Mouse (Mus musculus) kidney, postnatal 14 days (tissue): ENCODE measurements around the gene Plb1.

Source experiments
- DNase-seq: peaks from one replicate; pipeline ENCODE4 v3.0.0; 2022; ENCODE audit warnings: mixed read lengths

Gene Plb1

DNA sequence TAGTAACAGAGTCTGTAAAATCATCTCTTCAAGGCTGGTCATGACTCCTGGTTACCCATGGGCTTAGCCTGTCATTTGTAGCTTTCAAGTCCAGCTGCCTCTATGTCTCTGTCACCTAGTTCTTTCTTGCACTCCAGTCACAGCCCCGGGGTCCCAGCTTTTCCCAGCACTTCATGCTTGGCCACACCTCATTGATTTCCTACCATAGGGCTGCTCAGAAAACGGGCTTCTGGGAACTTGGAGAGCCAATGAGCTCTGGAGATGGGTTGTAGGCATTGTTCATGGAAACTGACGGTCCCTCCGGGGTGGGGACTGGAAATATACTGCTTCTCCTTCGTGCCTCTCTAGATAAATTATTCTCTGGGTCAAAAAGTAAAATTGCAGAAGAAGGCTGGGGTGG, 28.2 kb downstream of the Plb1 start:
- DNase-seq = no peak

DNA sequence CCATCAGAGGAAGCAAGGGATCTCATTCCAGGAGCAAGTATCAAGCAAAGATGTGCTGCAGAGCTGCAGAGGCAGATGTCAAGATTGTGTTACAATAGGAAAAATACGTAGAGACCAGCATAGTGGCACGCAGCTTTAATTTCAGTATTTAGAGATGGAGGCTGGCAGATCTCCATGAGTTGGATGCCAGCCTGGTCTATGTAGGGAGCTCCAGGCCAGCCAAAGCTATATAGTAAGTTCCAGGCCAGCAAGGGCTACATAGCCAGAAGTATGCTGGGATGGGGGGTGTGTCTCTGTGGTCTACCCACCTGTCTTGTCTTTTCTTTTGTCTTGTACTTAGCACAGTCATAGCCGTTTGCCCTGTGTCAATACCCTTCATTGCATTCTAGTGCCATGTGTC, 28.7 kb downstream of the Plb1 start:
- DNase-seq = no peak

DNA sequence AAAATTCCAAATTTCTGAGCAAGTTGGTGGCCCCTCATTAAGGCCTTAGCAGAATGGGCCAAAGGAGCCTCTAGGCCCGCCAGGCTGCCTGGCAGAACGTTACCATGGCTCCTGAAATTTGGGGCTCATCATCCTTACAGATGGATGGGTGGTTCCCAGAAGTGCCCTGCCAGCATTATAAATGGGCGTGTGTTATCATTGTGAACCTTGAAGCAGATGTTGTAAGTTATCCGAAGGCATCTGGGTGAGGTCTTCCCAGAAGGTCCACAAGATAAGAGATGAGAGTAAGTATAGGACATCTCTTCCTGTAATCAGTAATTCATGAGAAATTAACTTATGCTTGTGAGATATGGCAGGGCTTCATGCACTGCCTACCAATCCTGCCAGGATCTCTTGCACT, 30.0 kb downstream of the Plb1 start:
- DNase-seq = no peak

DNA sequence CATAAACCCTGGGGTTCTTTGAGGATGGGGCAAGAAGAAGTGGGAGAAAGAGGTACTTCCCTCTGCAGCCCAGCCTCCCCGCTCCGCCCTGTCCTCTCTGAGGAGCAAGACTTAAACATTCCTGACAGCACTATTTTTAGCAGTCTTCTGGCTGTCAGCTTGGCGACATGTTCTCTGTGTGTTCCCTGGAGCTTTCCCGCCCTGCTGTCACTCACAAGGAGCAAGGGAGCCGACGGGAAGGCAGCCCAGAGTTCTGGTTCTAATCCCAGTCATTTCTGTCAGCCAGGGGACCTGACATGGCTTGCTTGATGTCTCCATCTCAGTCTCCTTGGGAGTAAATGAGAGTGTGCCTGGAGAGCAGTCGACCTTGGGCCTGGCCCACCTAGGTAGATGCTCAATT, 40.0 kb downstream of the Plb1 start:
- DNase-seq = peak; percentile 9

DNA sequence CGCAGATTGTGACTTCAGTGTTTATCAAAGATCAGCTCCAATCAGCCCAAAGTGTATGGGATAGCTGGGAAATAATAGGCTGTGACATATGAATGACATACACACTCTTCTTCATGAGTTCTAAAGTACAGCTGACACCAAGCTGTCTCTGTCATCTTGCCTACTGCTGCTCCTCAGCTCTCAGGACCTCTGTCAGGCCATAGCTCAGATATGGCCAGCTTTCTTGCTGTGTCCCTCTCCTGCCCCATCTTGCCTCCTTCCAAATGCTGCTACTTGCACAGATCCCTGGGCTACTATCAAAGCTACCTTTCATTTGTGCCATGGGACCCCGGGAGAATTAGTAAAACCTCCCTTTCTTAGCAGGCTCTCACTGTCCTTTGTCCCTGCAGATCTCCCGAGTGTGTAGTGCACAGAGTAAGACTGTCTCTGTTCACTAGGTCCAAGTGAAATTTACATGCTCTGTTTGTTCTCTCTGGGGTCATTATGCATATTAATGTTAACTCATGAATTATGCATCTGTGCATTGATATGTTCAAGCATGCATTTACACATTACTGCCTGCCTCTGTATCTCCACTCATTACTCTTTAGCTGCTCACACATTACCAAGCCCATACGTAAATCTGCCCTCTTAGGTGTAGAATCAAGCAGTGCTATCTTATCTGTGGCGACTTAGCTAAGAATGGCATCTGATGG, 45.6 kb downstream of the Plb1 start:
- DNase-seq = no peak

DNA sequence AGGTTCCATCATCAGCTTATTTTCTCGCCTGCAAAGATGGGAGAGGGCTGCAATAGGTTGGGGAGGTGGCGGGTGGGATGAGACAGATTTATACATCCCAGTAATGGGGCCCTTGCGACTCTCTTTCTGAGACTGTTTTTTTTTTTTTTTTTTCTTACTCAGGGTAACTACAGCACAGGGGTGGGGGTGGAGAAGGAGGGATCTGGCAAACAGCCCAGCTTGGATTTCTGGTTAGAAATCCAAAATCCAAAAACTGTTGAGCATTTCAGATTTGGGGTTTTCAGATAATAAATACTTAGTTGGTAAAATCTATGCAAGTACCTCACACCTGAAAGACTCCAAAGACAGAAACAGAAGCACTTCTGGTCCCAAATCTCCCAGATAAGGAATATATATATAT, 47.6 kb downstream of the Plb1 start:
- DNase-seq = no peak

DNA sequence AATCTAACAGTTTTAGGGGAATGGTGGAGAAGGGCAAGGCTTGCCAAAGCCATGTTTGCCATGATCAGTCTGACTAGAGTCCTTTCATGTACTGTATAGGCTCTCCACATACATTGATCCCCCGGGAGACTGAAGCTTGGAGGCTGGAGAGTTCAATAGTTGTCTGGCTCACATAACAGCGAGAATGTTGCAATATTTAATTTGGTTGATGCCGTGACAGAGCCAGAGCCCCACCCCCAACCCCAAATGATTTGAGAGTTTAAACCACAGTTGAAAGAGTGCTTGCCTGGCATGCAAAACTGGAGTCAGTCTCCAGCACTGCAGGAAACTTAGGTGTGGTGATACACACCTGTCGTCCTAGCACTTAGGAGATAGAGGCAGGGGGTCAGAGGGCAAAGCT, 49.8 kb downstream of the Plb1 start:
- DNase-seq = no peak

DNA sequence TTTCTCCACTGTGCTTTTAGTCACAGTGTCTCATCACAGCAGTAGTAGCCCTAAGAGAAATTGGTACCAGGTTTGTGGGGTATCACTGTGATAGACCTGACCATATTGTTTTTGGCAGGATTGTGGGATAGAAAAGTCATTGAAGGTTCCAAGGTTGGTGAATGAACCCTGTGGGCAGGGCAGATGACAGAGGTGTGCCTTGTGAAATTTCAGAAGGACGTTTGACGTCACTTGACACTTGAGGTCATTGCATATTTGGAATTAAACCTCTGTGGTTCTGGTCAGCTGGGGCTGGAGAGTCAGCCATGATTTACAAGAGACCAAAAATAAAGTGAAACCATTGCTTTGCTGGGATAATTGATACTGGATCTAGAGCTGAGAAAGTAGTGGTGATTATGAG, 50.9 kb downstream of the Plb1 start:
- DNase-seq = no peak

DNA sequence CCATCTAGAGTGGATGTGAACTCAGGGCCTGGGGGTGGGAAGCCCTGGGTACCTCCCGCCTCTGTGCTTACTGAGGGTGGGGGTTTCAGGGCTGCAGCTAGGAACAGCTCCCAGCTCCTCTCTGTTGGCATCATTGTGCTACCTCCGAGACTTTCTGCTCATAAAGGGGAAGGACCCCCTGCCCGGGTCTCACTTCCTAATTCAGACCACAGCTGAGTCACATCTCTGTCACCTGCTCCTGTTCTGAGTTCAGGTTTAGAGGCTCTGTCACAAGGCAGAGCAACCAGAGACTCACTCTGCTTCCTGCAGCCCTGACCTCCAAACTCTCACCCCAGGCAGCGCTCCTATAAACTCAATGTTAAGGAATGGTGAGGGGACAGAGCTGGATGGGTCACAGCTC, 53.8 kb downstream of the Plb1 start:
- DNase-seq = no peak

DNA sequence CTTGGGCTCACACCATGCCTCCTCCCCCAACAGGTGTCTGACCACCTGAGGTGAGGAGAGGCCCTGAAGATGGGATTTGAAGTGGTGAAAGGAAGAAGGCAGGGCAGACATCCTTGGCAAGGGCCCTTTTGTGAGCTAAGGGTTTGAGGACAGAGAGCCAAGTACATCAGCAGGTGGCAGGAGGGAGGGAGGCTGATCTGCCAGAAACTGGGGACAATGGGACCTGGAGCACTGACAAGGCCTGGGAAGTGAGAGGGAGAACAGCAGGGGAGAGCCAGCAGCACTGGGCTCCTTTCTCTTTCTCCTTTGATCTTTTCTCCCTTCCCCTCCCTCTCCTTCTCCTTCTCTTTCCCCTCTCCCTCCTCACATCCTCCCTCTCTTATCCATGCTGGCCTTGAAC, 55.5 kb downstream of the Plb1 start:
- DNase-seq = no peak

DNA sequence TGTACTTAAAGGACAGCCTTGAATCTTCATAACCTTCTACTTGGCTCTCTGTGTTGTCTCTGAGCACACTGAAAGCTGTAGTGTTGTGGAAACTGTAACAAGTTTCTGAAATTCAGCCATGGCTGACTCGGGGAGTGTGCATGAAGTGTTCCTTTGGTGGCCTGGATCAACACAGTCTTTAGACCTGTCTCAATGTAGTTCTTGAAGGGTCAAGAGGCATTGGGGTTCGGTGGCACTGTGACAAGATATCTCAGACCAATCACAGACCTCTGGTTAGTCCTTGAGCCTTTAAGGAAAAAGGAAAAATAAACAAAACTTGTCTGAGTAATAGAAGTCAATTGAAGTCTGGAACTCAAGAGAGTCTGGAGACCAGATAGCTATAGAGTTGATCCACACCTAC, 58.8 kb downstream of the Plb1 start:
- no peak for DNase-seq

DNA sequence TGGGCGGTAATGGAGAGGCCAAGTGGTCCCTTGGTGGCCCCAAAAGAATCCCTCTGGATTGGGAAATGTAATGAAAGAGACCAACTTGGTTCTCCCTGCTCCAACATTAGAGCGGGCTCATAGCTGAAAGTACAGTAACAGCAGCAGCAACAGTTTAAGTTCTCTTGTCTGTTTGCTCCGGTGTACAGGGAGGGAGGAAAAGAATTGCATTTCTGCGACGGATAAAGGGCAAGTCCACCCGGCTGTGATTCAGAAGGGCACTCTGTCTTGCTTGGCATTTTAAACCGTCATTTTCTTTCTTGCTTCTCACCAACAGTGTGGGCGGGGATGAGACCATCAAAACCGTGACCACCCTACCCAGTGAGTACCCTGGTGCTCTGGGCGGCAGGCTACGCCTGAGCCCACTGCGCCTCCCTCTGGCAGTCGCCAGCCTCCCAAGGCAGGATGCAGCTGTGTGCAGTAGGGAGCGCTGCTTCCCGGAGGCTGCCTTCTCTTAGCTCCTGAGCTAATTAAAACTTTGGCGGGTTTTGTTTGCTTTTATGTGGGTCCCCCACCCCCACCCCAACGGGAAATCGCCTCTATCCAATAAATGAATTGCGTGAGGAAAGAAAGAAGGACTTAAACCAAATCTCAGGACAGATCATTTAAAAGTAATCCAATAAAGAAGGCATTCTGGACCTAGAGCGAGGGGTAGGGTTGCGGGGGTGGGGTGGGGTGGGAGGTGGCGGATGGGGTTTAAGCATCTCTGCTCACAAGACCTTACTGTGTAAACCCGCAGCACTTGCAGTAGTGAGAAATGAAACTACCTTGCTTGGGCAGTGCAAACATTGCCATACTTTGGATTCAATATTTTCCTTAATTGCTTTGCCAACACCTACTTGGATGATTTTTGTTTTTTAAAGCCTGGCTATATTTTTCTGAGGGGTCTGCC, 70.7 kb downstream of the Plb1 start:
- peak; percentile 68 for DNase-seq

DNA sequence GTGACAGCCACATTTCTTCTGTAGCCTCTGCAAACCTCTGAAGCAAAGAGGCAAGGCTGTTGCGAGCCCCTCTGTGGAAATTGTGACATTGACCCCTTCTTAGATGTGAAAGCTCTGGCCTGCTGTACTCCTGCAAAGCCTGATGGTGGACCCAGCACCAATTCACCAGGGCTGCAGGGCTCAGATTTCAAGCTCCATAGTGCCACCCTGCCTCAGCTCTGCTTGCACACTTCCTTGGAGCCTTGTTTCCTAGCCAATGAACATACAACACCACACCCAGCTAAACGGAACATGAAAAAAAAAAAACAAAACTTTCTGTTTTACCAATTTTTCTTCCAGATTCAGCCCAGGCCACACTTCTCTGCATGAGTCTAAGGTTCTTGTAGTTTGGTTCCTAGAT, 74.6 kb downstream of the Plb1 start:
- DNase-seq = no peak

DNA sequence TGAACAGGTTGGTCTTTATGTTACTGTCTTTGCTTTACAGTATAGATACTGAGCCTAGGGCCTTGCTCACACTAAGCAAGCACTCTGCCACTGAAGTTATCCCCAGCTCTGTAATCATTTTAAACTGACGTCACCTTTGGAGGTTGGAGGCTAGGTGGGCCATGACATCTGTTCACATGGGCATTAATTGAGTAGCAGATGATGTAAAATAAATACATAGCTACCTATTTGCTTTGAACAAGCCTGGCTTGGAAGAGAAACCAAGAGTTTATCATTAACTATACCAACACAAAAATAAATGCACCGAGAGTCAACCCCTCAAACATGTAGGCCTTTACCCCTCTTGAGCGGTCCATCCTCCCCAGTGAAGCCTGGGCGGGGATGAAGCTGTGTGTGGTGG, 76.1 kb downstream of the Plb1 start:
- DNase-seq = no peak

DNA sequence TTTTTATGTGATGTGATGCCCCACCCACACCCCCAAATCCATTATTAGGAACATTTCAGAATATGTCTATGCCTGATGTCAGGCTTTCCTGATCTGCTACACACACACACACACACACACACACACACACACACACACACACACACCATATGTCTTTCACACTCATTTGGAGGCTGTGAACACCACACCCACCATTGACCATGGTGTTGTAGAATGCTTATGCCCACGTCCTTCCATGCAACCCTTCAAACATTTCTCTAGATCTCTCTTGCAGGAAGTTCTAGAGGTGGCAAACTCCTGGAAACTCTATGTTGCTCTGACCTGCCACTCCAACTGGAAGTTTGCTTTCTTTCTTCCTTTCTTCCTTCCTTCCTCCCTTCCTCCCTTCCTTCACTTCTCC, 77.2 kb downstream of the Plb1 start:
- DNase-seq = no peak

DNA sequence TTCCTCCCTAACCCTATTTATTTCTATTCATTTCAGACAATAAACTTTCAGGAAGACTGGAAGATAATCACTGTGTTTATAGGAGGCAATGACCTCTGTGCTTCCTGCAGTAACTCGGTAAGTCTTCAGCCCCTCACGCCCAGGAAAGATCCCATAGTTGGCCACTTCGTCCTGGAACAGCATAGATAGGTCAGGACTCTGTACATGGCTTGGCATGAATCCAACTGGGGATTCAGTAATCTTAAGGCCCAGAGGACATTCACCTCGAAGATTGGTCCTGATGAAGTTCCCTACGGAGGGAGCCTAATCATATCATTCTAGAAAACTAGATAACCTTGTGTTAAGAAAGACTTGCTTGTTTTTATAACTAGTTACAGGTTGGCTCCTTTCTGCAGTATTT, 78.3 kb downstream of the Plb1 start:
- DNase-seq = no peak

DNA sequence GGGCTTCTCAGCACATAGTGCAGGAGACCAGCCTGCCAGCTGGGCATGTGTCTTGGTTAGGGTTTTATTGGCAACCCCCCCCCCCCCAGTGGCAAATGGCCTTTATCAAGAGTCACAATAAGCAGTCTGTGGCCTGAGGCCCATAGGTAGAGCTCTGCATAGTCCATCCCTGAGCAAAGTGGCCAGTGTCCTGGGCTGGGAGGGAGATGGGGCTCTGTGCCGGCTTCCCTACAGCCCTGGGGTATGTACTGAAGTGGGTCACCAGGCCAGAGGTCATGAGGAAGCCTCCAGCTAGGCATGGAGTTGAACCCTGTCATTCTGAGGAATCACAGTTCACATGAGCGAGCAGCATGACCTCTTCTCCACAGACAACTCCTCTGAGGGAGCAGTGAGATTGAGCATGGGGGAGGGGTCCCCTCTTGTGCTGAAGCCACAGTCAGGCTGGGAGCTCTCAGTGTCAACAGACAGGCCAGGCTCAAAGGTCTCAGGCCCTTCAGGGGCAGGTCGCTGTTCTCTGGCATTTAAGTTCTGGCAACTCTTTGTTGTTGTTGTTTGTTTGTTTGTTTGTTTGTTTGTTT, 79.2 kb downstream of the Plb1 start:
- no peak for DNase-seq

DNA sequence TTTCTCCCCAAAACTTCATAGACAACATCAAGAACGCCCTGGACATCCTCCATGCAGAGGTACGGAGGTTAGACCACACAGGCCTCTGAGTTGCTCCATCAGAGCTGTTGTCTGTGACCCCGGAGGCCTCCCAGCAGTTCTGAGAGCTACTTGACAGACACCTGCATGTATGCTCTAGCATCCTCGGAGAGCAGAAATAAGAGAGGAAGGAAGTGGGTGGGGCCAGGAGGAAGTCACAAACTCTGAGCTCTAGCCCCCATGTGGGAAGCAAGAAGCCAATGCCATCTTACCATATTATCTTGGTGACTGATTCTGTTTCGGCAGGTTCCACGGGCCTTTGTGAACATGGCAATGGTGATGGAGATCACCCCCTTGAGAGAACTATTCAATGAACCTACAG, 81.2 kb downstream of the Plb1 start:
- no peak for DNase-seq

DNA sequence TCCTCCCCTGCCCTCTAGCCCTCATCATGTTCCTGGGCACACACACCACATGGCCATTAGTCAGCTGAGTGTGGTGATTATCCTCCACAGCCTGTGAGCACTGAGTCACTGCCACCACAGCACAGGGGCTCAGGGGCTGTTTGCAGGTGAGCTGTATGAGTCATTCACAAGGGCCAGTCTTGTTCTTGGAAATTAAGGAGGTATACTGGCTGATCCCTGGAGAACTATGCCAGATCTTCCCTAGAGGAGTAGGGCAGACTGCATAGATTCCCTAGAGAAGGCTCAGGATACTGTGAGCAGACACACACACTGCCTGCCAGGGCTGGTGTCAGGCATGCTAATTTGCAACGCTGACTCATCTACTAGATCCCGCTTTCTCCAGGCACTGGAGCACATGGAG, 82.2 kb downstream of the Plb1 start:
- DNase-seq = no peak

DNA sequence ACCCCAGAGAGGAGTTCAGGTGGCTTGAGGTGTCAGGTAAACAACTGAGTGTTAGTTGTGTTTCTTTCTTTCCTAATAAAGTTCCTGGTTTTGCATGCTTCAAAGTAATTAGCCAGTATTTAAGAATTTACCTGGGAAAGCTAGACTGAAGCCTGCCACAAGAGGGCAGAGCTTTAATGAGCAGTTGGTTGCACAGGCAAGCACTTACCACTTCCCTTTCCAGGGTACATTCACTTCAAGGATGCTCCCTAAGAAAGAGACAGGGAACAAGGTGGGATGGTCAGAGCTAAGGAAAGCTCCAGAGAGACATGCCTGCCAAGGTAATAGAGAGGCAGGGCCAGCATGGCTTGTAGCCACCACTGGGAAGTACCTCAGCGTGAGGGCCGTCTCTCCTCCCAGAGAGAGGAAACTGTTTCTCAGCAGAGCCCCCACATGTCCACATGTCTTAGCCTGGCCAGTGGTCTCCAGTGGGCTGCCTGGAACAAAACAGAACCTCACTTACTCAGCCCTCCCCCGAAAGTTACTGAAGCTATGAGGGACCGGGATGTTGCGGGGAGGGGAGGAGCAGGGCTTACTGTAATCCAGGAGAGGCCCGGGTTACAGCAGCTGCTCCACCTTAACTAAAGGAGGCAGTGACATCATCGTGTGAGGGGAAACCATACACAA, 89.8 kb downstream of the Plb1 start:
- DNase-seq = peak; percentile 78

DNA sequence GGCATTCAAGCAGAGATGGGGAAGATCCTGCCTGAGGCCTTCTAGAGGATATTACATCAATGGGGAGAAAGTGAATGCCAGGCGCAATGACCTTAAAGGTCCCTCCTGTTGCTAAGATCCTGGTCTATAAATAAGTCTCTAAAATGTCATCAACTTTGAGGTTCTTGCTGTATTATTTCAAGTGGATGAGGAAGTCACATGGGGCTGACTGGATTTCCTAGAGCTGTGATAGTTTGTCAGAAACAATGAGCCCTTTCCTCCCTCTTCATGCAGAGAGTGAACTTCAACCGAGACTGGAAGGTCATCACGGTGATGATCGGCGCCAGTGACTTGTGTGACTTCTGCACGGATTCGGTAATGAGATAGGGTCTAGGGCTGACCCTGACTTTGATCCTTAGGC, 95.6 kb downstream of the Plb1 start:
- peak; percentile 20 for DNase-seq

DNA sequence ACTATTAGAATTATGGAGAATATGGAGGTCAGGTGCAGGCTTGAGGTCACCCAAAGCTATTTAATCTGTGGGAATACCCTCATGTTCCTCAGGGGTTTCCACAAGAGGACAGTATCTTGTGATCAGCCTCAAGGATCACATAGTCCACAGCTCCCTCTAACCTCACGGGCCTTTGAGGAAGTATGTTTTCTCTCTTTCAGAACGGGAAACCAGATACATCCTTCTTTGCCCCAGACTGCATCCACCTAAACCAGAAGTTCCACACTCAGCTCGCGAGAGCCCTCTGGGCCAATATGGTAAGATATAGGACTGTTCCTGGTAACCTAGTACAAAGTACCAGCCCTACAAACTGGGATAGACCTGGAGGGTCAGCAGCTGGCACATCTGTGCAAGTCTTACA, 100.1 kb downstream of the Plb1 start:
- no peak for DNase-seq

DNA sequence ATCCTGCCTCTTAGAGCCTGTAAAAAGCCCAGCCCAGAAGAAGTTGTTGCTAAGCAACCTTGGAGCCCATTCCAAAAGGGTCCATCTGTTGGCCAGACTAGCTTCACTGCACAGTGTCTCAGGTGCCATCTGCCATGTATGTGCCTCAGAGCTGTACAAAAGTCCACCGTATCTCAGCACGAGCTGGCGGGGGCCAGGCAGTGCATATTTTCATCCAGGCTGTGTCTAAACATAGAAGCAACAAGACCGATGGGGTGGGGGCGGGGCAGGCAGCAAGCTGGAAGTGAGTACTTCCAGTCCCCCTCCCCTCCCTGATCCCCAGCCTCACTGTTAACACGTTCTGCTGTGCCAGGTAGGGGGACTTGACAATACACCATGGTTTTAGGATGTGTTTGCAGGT, 102.7 kb downstream of the Plb1 start:
- peak; percentile 72 for DNase-seq

DNA sequence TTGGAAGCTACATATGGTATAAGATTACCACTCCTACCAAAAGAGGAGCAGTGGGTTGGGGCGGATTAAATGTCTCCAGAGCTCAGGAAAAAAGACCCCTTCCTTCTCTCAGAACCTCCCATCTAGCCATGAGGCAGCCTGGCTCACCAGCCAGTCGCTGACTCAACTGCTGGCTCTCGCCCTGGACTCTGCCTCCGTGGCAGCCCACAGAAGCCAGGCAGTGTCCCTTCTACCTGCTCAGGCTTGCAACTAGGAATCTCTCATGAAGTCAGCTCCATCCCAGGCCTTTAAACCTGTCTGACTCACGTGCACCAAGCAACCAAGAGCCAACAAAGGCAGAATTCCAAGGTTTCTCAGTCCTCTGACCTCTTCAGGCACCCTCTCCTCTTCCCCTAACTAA, 103.6 kb downstream of the Plb1 start:
- no peak for DNase-seq
